Mouse (Mus musculus) ES-E14 (cell line): Measurements from ENCODE around the gene Pwwp2b. TPM values are rescaled to one million over a fixed set of nuclear protein-coding genes. Genes with fewer than 3 reads are reported as not detected.

Experiments used
- DNase-seq: peaks from one replicate; pipeline ENCODE4 v3.0.0-alpha.2; 2013; ENCODE audit warnings: low read depth, low spot score
- H3K27ac ChIP-seq: 2 replicates; pipeline ENCODE4 v1.5.1; 2012; ENCODE audit warnings: low read depth, mild to moderate bottlenecking, low read length, moderate library complexity, mixed read lengths; ENCODE audit not compliant: poor library complexity, insufficient read depth, severe bottlenecking
- H3K36me3 ChIP-seq: 2 replicates; pipeline ENCODE4 v1.6.1; 2012; ENCODE audit warnings: mild to moderate bottlenecking, low read length, moderate library complexity, mixed read lengths; ENCODE audit not compliant: control insufficient read depth, poor library complexity, insufficient read depth, severe bottlenecking
- H3K4me1 ChIP-seq, 2 experiments: fragments of 150-350 bp in 1 of 2; sonication (generic) in 1 of 2; 2 replicates each; pipeline ENCODE4 v1.6.1; 2012; ENCODE audit warnings: low read length in 2 of 2, mild to moderate bottlenecking in 1 of 2, mixed read lengths in 1 of 2; ENCODE audit not compliant: control insufficient read depth in 2 of 2, insufficient read depth in 2 of 2, poor library complexity in 1 of 2
- H3K4me3 ChIP-seq, 2 experiments: fragments of 150-350 bp in 1 of 2; sonication (generic) in 1 of 2; 2 replicates each; pipeline ENCODE4 v1.5.1; 2012; ENCODE audit warnings: low read length in 2 of 2, low read depth in 1 of 2, mild to moderate bottlenecking in 1 of 2, mixed read lengths in 1 of 2; ENCODE audit not compliant: insufficient read depth in 1 of 2, poor library complexity in 1 of 2, severe bottlenecking in 1 of 2
- H3K9ac ChIP-seq: 2 replicates; pipeline ENCODE4 v1.6.1; 2012; ENCODE audit warnings: low read depth, mild to moderate bottlenecking, low read length, mixed read lengths; ENCODE audit not compliant: poor library complexity, insufficient read depth, severe bottlenecking
- H3K9me3 ChIP-seq: fragments of 150-350 bp; sonication (generic); 2 replicates; pipeline ENCODE4 v1.6.1; 2012; ENCODE audit warnings: low read depth, mild to moderate bottlenecking, low read length; ENCODE audit not compliant: control insufficient read depth, insufficient read depth
- CHD2 ChIP-seq: IDR thresholded peaks from 2 replicates; pipeline ENCODE4 v1.6.1; 2014; ENCODE audit warnings: mild to moderate bottlenecking, low read depth, low read length, inconsistent platforms
- HCFC1 ChIP-seq: IDR thresholded peaks from 2 replicates; pipeline ENCODE4 v1.6.1; 2012; ENCODE audit warnings: low read length, inconsistent platforms, borderline replicate concordance; ENCODE audit not compliant: insufficient read depth
- MAFK ChIP-seq: IDR thresholded peaks from 2 replicates; pipeline ENCODE4 v1.6.1; 2014; ENCODE audit warnings: mild to moderate bottlenecking, low read depth, low read length, inconsistent platforms; ENCODE audit not compliant: insufficient read depth
- ZC3H11A ChIP-seq: IDR thresholded peaks from 2 replicates; pipeline ENCODE4 v1.6.1; 2012; ENCODE audit warnings: low read depth, mild to moderate bottlenecking, inconsistent platforms, low read length, borderline replicate concordance
- ZNF384 ChIP-seq: IDR thresholded peaks from 2 replicates; pipeline ENCODE4 v1.6.1; 2012; ENCODE audit warnings: low read depth, low read length, inconsistent platforms
- in situ Hi-C, 2 experiments: fragments of 600-800 bp; cut with MboI; formaldehyde crosslinking; loops; one replicate each; pipeline ENCODE4 v1.15.1; 2025; ENCODE audit warnings: low sequenced_read_pairs in 2 of 2, inconsistent platforms in 1 of 2; ENCODE audit not compliant: unreplicated experiment in 2 of 2
- total RNA-seq: library from RNA; depleted of rRNA; stranded (reverse); fragments of 300-350 nt; gene quantifications from 2 replicates; pipeline ENCODE4 v1.2.3, GENCODE M21; 2012

The Pwwp2b gene
- total RNA-seq, 1 experiment, result 7.1 TPM

DNA sequence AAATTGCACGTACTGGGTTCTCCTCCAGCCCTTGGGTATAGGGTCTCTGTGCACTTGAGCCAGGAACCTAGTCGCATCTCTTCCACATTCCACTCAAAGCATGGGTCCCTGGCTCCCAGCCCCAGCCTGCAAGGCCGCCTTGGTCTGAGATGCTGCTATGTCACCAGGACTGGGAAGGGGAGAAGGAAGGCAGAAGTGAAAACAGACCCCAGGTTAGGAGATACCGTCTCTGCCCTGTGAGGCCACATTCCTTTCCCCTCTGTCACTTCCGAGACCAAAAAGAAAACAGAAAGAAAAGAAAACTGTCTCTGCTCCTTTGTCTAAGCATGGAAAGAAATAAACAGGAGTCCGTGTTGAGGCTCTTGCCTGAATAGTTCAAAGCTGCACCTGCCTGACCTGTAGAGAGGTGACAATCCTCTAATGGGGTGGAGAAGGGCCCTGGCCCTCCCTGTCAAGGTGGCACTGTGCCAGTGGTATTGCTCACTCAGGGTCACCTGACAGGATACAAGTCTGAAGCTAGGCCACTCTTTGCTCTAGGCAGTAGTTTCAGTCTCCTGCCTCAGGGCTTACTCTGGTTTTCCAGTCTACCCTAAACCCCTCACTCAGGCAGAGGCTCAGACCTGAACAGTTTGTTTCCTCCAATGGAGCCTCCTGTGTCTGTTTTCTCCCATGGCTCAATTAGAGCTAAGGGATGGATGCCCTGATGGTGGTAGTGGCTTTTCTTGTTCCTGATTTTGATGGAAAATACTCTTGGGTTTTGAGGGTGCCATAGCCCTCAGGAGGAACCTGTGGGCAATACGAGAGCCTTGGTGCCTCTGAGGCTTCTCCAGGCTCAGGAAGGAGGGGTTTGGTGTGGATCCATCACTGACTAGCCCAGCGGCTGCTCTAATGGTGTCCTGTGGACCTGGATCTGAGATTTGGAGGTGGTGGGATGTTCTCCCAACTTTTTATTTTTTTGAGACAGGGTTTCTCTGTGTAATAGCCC, 18.9 kb downstream of the Pwwp2b start:
- no peak overlapping the region for H3K9ac ChIP-seq
- no peak overlapping the region for H3K27ac ChIP-seq
- no peaks in the 10 kb centered on the region for H3K9me3 ChIP-seq
- in situ Hi-C loops, result no loop called here
- peaks cover 0 to 5% of the 10 kb centered on the region in 2 experiments; a peak in 1 of 4 replicates for H3K4me1 ChIP-seq
- no peak for DNase-seq
- H3K4me3 ChIP-seq, result no peak overlapping the region
- TF ChIP-seq CHD2, result no peak
- no peak for TF ChIP-seq ZNF384
- no peak for TF ChIP-seq MAFK
- no peak for TF ChIP-seq HCFC1
- TF ChIP-seq ZC3H11A, result no peak
- peaks cover 9% of the 10 kb centered on the region; the same call in 1 of the 2 replicates for H3K36me3 ChIP-seq

DNA sequence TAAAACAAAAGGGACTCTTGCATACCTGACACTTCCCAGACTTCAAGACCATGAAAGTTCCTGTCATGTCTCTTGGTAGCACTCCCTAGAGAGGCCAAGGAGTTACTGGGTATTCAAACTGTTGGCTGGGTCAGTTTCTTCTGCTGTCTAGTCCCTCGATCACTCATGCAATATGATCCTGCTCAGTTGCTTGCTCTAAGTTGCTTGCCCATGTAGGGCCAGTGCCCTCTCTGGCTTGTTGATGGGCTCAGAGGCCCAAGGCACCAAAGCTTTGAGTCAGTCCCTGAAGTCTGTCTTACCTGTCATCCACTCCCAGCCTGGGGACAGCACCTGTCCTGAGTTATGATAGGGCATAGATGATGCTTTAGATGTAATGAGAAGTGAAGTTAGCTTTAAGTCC, 22.5 kb downstream of the Pwwp2b start:
- no peak for DNase-seq
- Histone ChIP-seq H3K36me3 (peaks cover 7% of the 10 kb centered on the region; the same call in 1 of the 2 replicates), H3K27ac (no peak overlapping the region), H3K9ac (no peak overlapping the region), H3K9me3 (no peaks in the 10 kb centered on the region), H3K4me1 (peaks cover 0 to 4% of the 10 kb centered on the region in 2 experiments; a peak in 1 of 4 replicates), H3K4me3 (no peak overlapping the region)
- in situ Hi-C loops, result no loop called here
- TF ChIP-seq HCFC1 (no peak), MAFK (no peak)

DNA sequence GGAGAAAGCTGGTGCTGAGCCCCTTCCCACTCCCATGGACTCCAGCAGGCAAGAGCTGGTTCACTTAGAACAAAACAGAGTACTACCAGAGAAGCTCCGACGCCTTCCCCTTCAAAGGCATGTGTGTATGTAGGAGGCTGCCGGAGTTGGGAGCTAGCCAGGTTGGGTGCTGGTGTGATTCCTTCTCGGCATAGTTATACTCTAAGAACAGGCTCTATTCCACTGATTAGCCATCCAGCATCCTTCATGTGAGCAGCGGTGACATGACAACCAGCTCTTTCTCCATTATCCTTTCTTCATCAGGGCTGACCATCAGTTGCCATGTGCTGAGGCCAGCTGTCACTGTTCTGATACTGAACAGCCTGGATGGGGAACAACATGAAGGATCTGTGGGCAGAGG, 23.6 kb downstream of the Pwwp2b start:
- in situ Hi-C loops, result no loop called here
- Histone ChIP-seq H3K27ac (no peak overlapping the region), H3K36me3 (peaks cover 3% of the 10 kb centered on the region; the same call in 1 of the 2 replicates), H3K4me3 (no peak overlapping the region), H3K4me1 (peaks cover 0 to 5% of the 10 kb centered on the region in 2 experiments; a peak in 1 of 4 replicates), H3K9ac (no peak overlapping the region), H3K9me3 (no peaks in the 10 kb centered on the region)
- DNase-seq, result no peak
- TF ChIP-seq CHD2, result no peak
- no peak for TF ChIP-seq ZNF384
- no peak for TF ChIP-seq MAFK
- no peak for TF ChIP-seq HCFC1
- no peak for TF ChIP-seq ZC3H11A

DNA sequence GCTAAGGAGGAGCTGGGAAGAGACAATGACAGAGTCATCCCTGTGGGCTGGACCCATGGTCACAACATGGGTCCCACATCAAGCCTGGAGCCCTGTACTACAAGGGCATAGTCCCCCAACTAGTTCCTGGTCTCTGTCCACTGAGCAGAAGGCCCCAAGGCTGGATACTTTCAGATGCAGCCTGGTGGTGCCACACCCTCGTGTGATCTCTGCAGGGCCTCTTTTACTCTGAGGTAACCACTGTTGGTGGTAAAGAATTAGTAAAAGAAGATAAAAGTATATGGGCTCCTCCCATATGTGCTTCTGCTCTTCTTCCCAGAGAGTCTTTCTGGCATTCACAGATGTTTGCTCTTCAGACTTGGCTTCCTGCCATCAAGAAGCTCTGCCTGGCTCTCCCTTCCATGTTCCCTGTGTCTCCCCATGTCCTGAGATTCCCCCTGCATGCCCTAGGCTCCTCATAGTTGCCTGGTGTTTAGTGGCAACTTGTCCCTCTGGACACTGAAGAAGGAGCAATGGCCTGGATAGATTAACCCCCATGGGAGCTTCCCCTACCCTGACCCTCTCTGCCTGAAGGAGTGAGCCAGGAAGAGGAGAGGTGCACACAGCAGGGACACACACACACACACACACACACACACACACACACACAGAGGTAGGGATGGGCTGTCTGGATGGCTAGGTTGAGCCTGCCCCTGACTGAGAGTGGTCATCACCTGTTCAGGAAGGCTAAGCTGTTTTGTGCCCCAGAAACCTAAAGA, 24.5 kb downstream of the Pwwp2b start:
- in situ Hi-C loops, result no loop called here
- Histone ChIP-seq H3K9ac (no peak overlapping the region), H3K9me3 (no peaks in the 10 kb centered on the region), H3K4me1 (peaks cover 0 to 5% of the 10 kb centered on the region in 2 experiments; a peak in 1 of 4 replicates), H3K36me3 (peaks cover 3% of the 10 kb centered on the region; the same call in 1 of the 2 replicates), H3K4me3 (no peak overlapping the region), H3K27ac (no peak overlapping the region)
- TF ChIP-seq MAFK (no peak), ZNF384 (no peak), HCFC1 (no peak), ZC3H11A (no peak), CHD2 (no peak)
- no peak for DNase-seq
